Mouse (Mus musculus) midbrain, embryonic 13.5 days (tissue): ENCODE measurements around the gene Babam2. TPM values are rescaled to one million over a fixed set of nuclear protein-coding genes. Genes with fewer than 3 reads are reported as not detected.

Experiments
- ATAC-seq: fragments of 200-750 bp; cut with Nextera tagmentation; 2 replicates; pipeline ENCODE4 v1.8.0; 2017; ENCODE audit warnings: mild to moderate bottlenecking, moderate TSS enrichment, moderate library complexity
- H3K27ac ChIP-seq: fragments of 300-500 bp; sonication (generic); 2 replicates; pipeline ENCODE4 v1.5.1; 2015; ENCODE audit warnings: inconsistent platforms, mild to moderate bottlenecking, moderate library complexity
- H3K27me3 ChIP-seq: fragments of 300-500 bp; sonication (generic); 2 replicates; pipeline ENCODE4 v1.6.1; 2015; ENCODE audit warnings: mild to moderate bottlenecking, inconsistent platforms
- H3K36me3 ChIP-seq: fragments of 300-500 bp; sonication (generic); 2 replicates; pipeline ENCODE4 v1.6.1; 2015; ENCODE audit warnings: mild to moderate bottlenecking, inconsistent platforms
- H3K4me1 ChIP-seq: fragments of 300-500 bp; sonication (generic); replicated peaks from 2 replicates; pipeline ENCODE4 v1.6.1; 2015; ENCODE audit warnings: inconsistent platforms
- H3K4me2 ChIP-seq: fragments of 300-500 bp; sonication (generic); replicated peaks from 2 replicates; pipeline ENCODE4 v1.6.1; 2015; ENCODE audit warnings: moderate library complexity, mild to moderate bottlenecking, inconsistent platforms
- H3K4me3 ChIP-seq: fragments of 300-500 bp; sonication (generic); replicated peaks from 2 replicates; pipeline ENCODE4 v1.5.1; 2015; ENCODE audit warnings: mild to moderate bottlenecking, inconsistent platforms
- H3K9ac ChIP-seq: fragments of 300-500 bp; sonication (generic); replicated peaks from 2 replicates; pipeline ENCODE4 v1.6.1; 2015; ENCODE audit warnings: mild to moderate bottlenecking, inconsistent platforms
- H3K9me3 ChIP-seq: fragments of 300-500 bp; sonication (generic); 2 replicates; pipeline ENCODE4 v1.6.1; 2016; ENCODE audit warnings: mild to moderate bottlenecking, inconsistent platforms
- WGBS: fragments of 180-500 bp; shearing (Covaris S2); methylation state at CpG from one replicate; pipeline ENCODE4 v1.1.7; 2015; 5-methylcytosine and 5-hydroxymethylcytosine counted together
- polyA plus RNA-seq: library from polyadenylated mRNA; unstranded; fragments of >200 nt; fragmentation: Nextera tagmentation; extraction: Ambion mirVana; gene quantifications from 2 replicates; pipeline ENCODE4 v1.2.1, GENCODE M21; 2015

Gene Babam2
- polyA plus RNA-seq, 1 experiment from 2014 or later = 63.4 TPM

DNA sequence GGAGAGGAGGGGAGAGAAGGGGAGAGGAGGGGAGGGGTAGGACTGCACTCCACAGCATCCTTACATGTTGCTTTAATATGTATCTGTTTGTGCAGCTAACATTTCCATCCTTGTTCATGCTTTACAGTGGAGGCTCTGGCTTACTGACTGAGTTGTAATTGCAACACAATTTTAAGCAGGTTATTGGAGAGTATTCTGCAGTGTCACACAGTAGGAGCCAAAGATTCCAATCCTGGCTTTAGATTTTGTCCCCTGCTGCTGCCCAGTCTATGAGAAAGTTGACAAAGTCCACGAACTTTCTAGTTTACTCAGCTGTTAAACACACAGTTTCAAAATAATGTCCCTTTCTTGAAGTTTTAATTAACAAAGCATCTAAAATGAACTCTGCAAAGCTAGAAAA is 358.6 kb downstream of the Babam2 start:
- Histone ChIP-seq H3K9ac (no peak overlapping the region), H3K27ac (no peak overlapping the region), H3K9me3 (no peaks in the 10 kb centered on the region), H3K4me3 (no peak overlapping the region), H3K4me2 (no peak overlapping the region), H3K36me3 (no peaks in the 10 kb centered on the region), H3K27me3 (no peaks in the 10 kb centered on the region), H3K4me1 (no peaks in the 10 kb centered on the region)
- ATAC-seq = no peak
- 64% methylated on average over 1 of the region's 1 CpGs for WGBS

GRCm38 (mm10) chr5:32058481-32059253 is 361.2 kb downstream of the Babam2 start:
- no peaks in the 10 kb centered on the region for H3K27me3 ChIP-seq
- no peaks in the 10 kb centered on the region for H3K4me1 ChIP-seq
- no peak overlapping the region for H3K4me3 ChIP-seq
- H3K9me3 ChIP-seq = no peaks in the 10 kb centered on the region
- no peak for ATAC-seq
- no peak overlapping the region for H3K4me2 ChIP-seq
- H3K36me3 ChIP-seq = no peaks in the 10 kb centered on the region
- H3K9ac ChIP-seq = no peak overlapping the region
- 72% methylated on average over 8 of the region's 8 CpGs for WGBS
- H3K27ac ChIP-seq = no peak overlapping the region

DNA sequence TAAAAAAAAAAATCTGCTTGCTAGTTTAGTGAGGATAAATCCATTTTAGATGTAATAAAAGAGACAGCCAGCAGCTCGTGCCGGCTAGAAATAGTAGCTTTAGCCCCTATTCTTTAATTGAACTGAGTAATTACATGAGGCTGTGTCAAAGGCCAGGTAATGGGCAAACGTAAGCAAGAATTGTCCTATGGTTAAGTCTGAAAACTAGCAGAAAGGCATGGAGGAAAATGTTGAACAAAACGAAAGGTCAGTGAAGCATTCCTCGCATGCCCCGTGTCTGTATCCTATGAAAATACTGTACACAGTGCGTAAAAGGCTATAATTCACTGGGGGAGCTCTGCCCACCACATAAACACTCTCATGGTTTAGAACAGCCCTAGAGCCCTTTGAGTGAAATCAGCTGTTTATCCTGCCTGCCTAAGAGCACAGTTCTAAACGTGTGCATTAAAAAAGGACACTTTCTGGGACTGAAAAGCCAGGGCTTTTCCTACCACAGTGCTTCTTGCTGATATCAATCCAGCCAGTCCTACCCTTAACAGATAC is 361.8 kb downstream of the Babam2 start:
- Histone ChIP-seq H3K4me2 (no peak overlapping the region), H3K4me3 (no peak overlapping the region), H3K9ac (no peak overlapping the region), H3K4me1 (no peaks in the 10 kb centered on the region), H3K27me3 (no peaks in the 10 kb centered on the region), H3K9me3 (no peaks in the 10 kb centered on the region), H3K36me3 (no peaks in the 10 kb centered on the region), H3K27ac (no peak overlapping the region)
- ATAC-seq = no peak
- WGBS = 77% methylated on average over 8 of the region's 8 CpGs

- no peaks in the 10 kb centered on the region for H3K9me3 ChIP-seq
- no peaks in the 10 kb centered on the region for H3K4me1 ChIP-seq
- 97% methylated on average over 2 of the region's 2 CpGs for WGBS
- H3K36me3 ChIP-seq = no peaks in the 10 kb centered on the region
- H3K9ac ChIP-seq = no peak overlapping the region
- no peak overlapping the region for H3K27ac ChIP-seq
- ATAC-seq = no peak
- H3K27me3 ChIP-seq = no peaks in the 10 kb centered on the region
- H3K4me2 ChIP-seq = no peak overlapping the region
- H3K4me3 ChIP-seq = no peak overlapping the region
Observed at GRCm38 (mm10) chr5:32060485-32060884, 363.0 kb downstream of the Babam2 start.

DNA sequence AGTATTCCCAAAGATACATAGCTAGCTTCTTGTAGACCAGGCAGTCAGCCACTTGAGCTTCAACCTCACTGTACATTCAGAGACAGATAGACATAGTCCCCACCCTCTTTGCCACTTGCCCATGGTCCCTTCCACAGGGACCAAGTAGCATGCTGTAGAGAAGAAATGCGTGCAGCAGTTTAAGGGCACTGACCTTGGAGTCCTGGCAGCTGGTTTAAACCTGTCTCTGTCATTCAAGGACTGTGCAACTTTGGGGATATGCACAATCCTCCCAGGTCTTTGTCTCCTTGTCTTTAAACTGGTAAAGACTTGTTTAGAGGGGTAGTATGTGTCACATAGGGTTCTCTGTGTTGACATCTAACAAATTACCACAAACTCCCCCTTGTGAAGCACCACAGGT is 364.4 kb downstream of the Babam2 start:
- Histone ChIP-seq H3K27ac (no peak overlapping the region), H3K9me3 (no peaks in the 10 kb centered on the region), H3K4me3 (no peak overlapping the region), H3K9ac (no peak overlapping the region), H3K4me2 (no peak overlapping the region), H3K27me3 (no peaks in the 10 kb centered on the region), H3K4me1 (no peaks in the 10 kb centered on the region), H3K36me3 (no peaks in the 10 kb centered on the region)
- WGBS = 87% methylated on average over 1 of the region's 1 CpGs
- ATAC-seq = no peak

DNA sequence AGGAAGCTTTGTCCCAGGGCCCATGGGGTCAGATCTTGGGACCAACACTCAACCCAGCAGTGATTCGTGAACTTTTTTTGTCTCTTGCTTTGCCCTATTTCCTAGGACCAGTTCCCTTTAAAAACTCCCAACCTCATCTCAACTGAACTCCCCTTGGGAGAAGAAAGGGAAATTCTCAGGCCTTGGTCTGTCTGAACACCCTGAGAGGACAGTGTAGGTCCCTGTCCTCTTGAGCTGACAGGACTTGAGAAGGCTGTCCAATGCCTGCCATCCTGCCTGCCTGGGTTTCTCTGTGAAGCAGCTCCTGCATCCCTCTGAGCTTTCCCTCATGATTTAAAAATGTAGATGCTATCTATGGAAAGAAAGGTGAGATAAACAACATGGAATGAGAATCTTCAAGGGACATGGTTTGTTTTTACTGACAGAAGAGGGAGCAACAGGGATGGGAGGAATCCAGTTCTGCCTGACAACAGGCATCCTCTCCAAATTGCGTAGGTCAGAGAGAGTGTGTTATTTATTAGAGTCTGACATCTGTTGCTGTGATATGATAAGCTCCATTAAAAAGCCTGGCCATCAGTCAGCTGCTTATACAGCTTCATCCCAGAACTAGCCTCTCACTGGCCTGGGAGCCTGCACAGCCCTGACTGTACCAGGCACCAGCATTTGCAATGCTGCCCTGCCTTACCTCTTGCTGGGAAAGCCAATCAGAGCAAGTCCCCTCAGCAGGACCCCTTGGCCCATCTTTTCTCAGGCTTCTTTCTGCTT is 367.0 kb downstream of the Babam2 start:
- H3K4me2 ChIP-seq = no peak overlapping the region

DNA sequence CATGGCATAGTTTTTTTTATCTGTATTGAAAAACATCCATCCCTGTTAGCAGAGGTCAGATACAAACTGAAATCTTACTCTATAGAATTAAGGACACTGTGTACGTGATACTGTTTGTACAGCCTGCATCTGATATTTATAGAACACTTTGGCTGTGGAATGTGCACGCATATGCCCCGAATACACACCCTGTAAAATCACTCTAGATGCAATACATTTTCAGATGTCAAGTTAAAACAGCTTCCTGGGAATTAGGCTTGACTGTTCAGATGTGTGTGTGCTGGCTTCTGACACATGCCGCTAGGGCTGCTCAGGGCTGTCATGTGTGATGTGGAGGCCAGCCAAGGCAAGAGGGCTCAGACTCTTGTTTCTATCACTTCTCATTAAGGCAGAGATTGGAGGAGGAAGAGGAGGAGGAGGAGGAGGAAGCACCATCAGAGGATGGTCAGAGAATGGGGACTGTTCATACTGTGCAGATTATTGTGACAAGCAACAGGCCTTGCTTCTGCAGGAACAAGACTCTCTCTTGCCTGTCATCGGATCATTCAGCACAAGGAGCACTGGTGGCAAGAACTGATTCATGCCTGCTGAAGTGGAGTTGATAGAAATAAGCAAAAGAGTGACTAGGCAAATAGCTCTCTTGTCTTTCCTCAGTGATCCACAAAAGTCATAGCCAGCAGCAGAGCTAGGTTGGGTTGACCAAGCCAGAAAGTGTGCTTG is 368.7 kb downstream of the Babam2 start:
- no peak for ATAC-seq
- H3K9me3 ChIP-seq = no peaks in the 10 kb centered on the region
- no peak overlapping the region for H3K27ac ChIP-seq
- WGBS = 91% methylated on average over 5 of the region's 5 CpGs
- no peaks in the 10 kb centered on the region for H3K27me3 ChIP-seq
- no peaks in the 10 kb centered on the region for H3K36me3 ChIP-seq
- H3K4me2 ChIP-seq = no peak overlapping the region
- H3K4me1 ChIP-seq = no peaks in the 10 kb centered on the region
- H3K4me3 ChIP-seq = no peak overlapping the region
- no peak overlapping the region for H3K9ac ChIP-seq

More for the DNA sequence above, 367.0 kb downstream of the Babam2 start:
- Histone ChIP-seq H3K4me1 (no peaks in the 10 kb centered on the region), H3K27me3 (no peaks in the 10 kb centered on the region), H3K4me3 (no peak overlapping the region), H3K9me3 (no peaks in the 10 kb centered on the region), H3K9ac (no peak overlapping the region), H3K27ac (no peak overlapping the region), H3K36me3 (no peaks in the 10 kb centered on the region)
- ATAC-seq = no peak
- 90% methylated on average over 2 of the region's 2 CpGs for WGBS

DNA sequence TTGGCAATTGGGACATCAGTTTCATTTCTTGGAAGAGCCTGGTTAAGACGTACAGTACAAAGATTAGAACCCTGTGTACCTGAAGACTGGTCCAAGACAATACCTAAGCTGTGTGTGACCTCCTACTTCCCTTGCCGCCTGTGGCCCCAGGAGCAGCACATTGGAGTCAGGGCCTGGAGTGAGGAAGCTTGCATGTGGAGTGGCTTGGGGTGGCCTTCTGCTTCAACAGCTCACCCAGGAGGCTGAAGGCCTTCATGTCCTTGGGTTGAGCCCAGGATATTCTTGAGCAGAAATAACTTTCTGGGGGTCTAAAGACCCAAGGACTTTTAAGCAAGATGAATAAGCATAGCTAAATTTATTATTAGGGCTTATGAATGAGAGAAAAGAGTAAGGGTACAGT is 369.4 kb downstream of the Babam2 start:
- Histone ChIP-seq H3K4me3 (no peak overlapping the region), H3K36me3 (no peaks in the 10 kb centered on the region), H3K9ac (no peak overlapping the region), H3K4me1 (no peaks in the 10 kb centered on the region), H3K27me3 (no peaks in the 10 kb centered on the region), H3K9me3 (no peaks in the 10 kb centered on the region), H3K4me2 (no peak overlapping the region), H3K27ac (no peak overlapping the region)
- ATAC-seq = no peak
- 81% methylated on average over 2 of the region's 2 CpGs for WGBS

- Histone ChIP-seq H3K27ac (no peak overlapping the region), H3K4me1 (no peaks in the 10 kb centered on the region), H3K9me3 (no peaks in the 10 kb centered on the region), H3K4me3 (no peak overlapping the region), H3K4me2 (no peak overlapping the region), H3K9ac (no peak overlapping the region), H3K27me3 (no peaks in the 10 kb centered on the region), H3K36me3 (no peaks in the 10 kb centered on the region)
- ATAC-seq = no peak
- 89% methylated on average over 3 of the region's 3 CpGs for WGBS
Observed at GRCm38 (mm10) chr5:32068616-32069015, 371.1 kb downstream of the Babam2 start.

DNA sequence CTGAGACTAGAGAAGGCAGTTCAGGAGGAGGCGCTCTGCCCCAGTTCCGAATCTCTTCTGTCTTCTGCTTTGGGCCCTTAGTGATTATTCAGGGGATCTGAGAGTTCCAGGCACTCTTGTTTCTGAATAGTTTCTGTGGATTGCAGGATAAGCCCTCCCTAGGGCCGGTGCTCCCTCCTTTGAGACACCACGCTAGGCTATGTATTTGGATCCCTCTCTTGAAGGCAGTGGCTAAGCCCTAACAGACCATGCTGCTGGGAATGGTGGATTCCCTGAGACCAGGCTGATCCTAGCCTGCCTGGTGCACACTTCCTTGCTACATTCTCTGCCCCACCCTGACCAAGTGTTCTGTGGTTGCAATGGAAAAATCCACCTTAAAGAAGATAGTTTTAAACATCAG is 371.6 kb downstream of the Babam2 start:
- H3K4me1 ChIP-seq = no peaks in the 10 kb centered on the region
- H3K9me3 ChIP-seq = no peaks in the 10 kb centered on the region
- 69% methylated on average over 4 of the region's 4 CpGs for WGBS
- H3K27me3 ChIP-seq = no peaks in the 10 kb centered on the region
- H3K9ac ChIP-seq = no peak overlapping the region
- H3K4me2 ChIP-seq = no peak overlapping the region
- H3K36me3 ChIP-seq = no peaks in the 10 kb centered on the region
- no peak for ATAC-seq
- no peak overlapping the region for H3K27ac ChIP-seq
- no peak overlapping the region for H3K4me3 ChIP-seq

- no peaks in the 10 kb centered on the region for H3K4me1 ChIP-seq
- H3K36me3 ChIP-seq = no peaks in the 10 kb centered on the region
- ATAC-seq = no peak
- no peaks in the 10 kb centered on the region for H3K27me3 ChIP-seq
- WGBS = 84% methylated on average over 10 of the region's 10 CpGs
- no peak overlapping the region for H3K4me2 ChIP-seq
- no peak overlapping the region for H3K4me3 ChIP-seq
- no peaks in the 10 kb centered on the region for H3K9me3 ChIP-seq
- H3K27ac ChIP-seq = no peak overlapping the region
- H3K9ac ChIP-seq = no peak overlapping the region
Observed at GRCm38 (mm10) chr5:32069566-32070169, 372.2 kb downstream of the Babam2 start.

GRCm38 (mm10) chr5:32070781-32071180 is 373.3 kb downstream of the Babam2 start:
- WGBS = 97% methylated on average over 3 of the region's 3 CpGs
- Histone ChIP-seq H3K4me1 (no peaks in the 10 kb centered on the region), H3K27ac (no peak overlapping the region), H3K4me3 (no peak overlapping the region), H3K9me3 (no peaks in the 10 kb centered on the region), H3K4me2 (no peak overlapping the region), H3K36me3 (no peaks in the 10 kb centered on the region), H3K27me3 (no peaks in the 10 kb centered on the region), H3K9ac (no peak overlapping the region)
- no peak for ATAC-seq
